In the genomic region with DNA sequence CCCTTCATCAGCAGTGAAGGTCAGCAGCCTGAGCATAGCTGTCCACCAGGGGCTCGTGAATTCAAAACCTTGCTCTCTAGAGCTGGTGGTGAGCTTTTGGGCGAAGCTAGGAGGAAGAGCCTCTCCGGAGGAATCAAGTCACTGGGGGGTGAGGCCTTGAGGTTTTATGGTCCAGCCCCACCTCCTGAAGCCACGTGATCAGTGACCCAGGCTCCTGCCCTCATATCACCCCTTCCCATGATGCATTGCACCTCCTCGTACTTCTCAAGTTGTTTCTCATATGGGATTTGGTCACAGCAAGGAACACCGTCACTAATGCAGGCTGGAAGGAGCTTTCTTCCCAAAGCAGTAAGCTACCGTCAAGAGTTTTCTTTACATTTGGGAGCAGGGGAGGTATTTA, we compare ENCODE assay signal across 16 mouse cellular contexts.
DNase-seq lines count a peak whose midpoint lies in the region; TF ChIP-seq lines count a peak whose summit lies in the region.
"Had no signal": no experiment of that assay in that cellular context is flagged by ENCODE, and none has a peak within 500 bp of the region (broad histone marks: within the 10 kb centered on the region; RNA-seq: fewer than 3 reads in every experiment).

No protein-coding gene starts in this region.

- H3K4me1 ChIP-seq in brown adipose tissue, adult 24 weeks (ENCODE audit: control insufficient read depth, insufficient read depth, insufficient read length, low read length), result no peaks in the 10 kb centered on the region

- peak overlapping the region; percentile 42; the same call in 1 of the 2 replicates for H3K27ac ChIP-seq in brown adipose tissue, adult 24 weeks (replicated peaks; ENCODE audit: low read depth, low read length)
- H3K27ac ChIP-seq: embryonic facial prominence, embryonic 13.5 days; forebrain, embryonic 12.5 days; heart, embryonic 13.5 days; hindbrain, embryonic 15.5 days had no signal

- H3K27me3 ChIP-seq in C2C12 (ENCODE audit: control insufficient read depth, insufficient read depth, insufficient read length), result no peaks in the 10 kb centered on the region
- H3K27me3 ChIP-seq: hindbrain, embryonic 15.5 days had no signal

- H3K36me3 ChIP-seq in C2C12 (ENCODE audit: control insufficient read depth, insufficient read depth), result no peaks in the 10 kb centered on the region
- H3K36me3 ChIP-seq: embryonic facial prominence, embryonic 13.5 days; forebrain, embryonic 12.5 days; heart, embryonic 13.5 days; hindbrain, embryonic 15.5 days had no signal

- DNase-seq in ES-CJ7 (ENCODE audit: low read depth, low spot score), result peak; percentile 11
- DNase-seq in skeletal muscle tissue, adult 2 months (ENCODE audit: low read depth, low spot score), result peak; percentile 13
- no peak for DNase-seq in urinary bladder, postnatal 4 days (ENCODE audit: low spot score in 2 of 2)
- DNase-seq in layer of hippocampus, adult 9-11 months, result no peak
- DNase-seq: adrenal gland, postnatal 14 days; cerebellum, adult 8-10 months; cerebellum, postnatal 14 days; gastrocnemius, postnatal 25 days; heart, adult 11 months; heart, postnatal 36 days had no signal

- no peak overlapping the region for H3ac ChIP-seq in C2C12 (ENCODE audit: control insufficient read depth, insufficient read length, low read depth)

- no peaks in the 10 kb centered on the region for H3K79me2 ChIP-seq in C2C12 (ENCODE audit: control insufficient read depth, insufficient read depth)

- no peak overlapping the region for H3K4me3 ChIP-seq in C2C12 (ENCODE audit: insufficient read depth, poor library complexity, severe bottlenecking)
- peak overlapping the region; percentile 22 for H3K4me3 ChIP-seq in brown adipose tissue, adult 24 weeks (ENCODE audit: insufficient read depth, low read depth, low read length)
- H3K4me3 ChIP-seq: embryonic facial prominence, embryonic 13.5 days; forebrain, embryonic 12.5 days; heart, embryonic 13.5 days; hindbrain, embryonic 15.5 days had no signal

- H3K79me3 ChIP-seq in C2C12 (ENCODE audit: low read depth), result no peaks in the 10 kb centered on the region

- TF ChIP-seq CTCF in C2C12 (IDR thresholded peaks at IDR 0.05; ENCODE audit: control insufficient read depth, insufficient read depth, insufficient read length), result no peak

TF ChIP-seq in C2C12, 6 proteins besides CTCF, POLR2A, EP300 and RAD21:
- TF ChIP-seq MYOG (IDR thresholded peaks at IDR 0.05; ENCODE audit: control insufficient read depth, extremely low read depth, insufficient read length) (no peak), MAX (IDR thresholded peaks at IDR 0.05) (no peak), USF1 (IDR thresholded peaks at IDR 0.05; ENCODE audit: low read depth) (peak; percentile 3), CEBPB (IDR thresholded peaks at IDR 0.05; ENCODE audit: low read depth) (no peak)

Comparison
In these comparisons a context has a peak if more than half of its experiments do, and no peak if none do; other contexts are left out.
1. DNase-seq: peak in ES-CJ7 (single experiment) and skeletal muscle tissue, adult 2 months (single experiment); none in urinary bladder, postnatal 4 days (0 of 2) and layer of hippocampus, adult 9-11 months (single experiment).